Mouse (Mus musculus) thymus, postnatal 0 days (tissue): ENCODE measurements around the gene Ccdc47. TPM values are rescaled to one million over a fixed set of nuclear protein-coding genes. Genes with fewer than 3 reads are reported as not detected.
"Not testable (repeated sequence)": the region's sequence is repeated elsewhere in the genome, so short reads cannot be mapped to it uniquely, and the experiment has no call there.

Experiments used
- DNase-seq: peaks from one replicate; pipeline ENCODE4 v3.0.0-alpha.2; 2015; ENCODE audit warnings: low spot score
- polyA plus RNA-seq: library from polyadenylated mRNA; unstranded; fragments of >200 nt; fragmentation: Nextera tagmentation; extraction: Ambion mirVana; gene quantifications from 2 replicates; pipeline ENCODE4 v1.2.1, GENCODE M21; 2015

The Ccdc47 gene
- polyA plus RNA-seq, 1 experiment from 2014 or later: 63.1 TPM

DNA sequence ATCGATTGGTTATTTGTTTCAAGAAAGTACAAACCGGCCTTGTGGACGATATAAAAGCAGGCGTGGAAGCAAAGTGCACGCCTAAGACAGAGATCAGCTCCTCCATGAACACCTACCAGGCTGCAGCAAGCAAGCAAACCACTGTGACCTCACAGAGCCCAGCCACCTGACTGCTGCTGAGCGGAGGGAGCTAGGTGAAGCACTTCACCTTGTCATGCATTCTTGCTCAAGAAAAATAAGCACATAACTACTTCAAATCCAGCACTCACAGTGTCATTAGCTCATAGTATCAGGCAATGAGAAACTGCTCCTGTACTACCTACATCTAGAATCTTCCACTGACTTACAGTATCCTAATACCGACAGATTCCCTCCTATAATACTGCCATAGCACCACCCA, 16.1 kb downstream of the Ccdc47 start:
- not testable (repeated sequence) for DNase-seq

GRCm38 (mm10) chr11:106198277-106198676, 17.9 kb downstream of the Ccdc47 start:
- DNase-seq: no peak

- no peak for DNase-seq
Observed at GRCm38 (mm10) chr11:106195341-106195740, 20.8 kb downstream of the Ccdc47 start.

GRCm38 (mm10) chr11:106194891-106195290, 21.3 kb downstream of the Ccdc47 start:
- no peak for DNase-seq

GRCm38 (mm10) chr11:106194155-106194541, 22.0 kb downstream of the Ccdc47 start:
- DNase-seq: no peak

GRCm38 (mm10) chr11:106193371-106194154, 22.6 kb downstream of the Ccdc47 start:
- DNase-seq: peak; percentile 99

GRCm38 (mm10) chr11:106192657-106193370, 23.3 kb downstream of the Ccdc47 start:
- no peak for DNase-seq

GRCm38 (mm10) chr11:106192241-106192640, 23.9 kb downstream of the Ccdc47 start:
- no peak for DNase-seq

- DNase-seq: no peak
Observed at GRCm38 (mm10) chr11:106191716-106192115, 24.4 kb downstream of the Ccdc47 start.

DNA sequence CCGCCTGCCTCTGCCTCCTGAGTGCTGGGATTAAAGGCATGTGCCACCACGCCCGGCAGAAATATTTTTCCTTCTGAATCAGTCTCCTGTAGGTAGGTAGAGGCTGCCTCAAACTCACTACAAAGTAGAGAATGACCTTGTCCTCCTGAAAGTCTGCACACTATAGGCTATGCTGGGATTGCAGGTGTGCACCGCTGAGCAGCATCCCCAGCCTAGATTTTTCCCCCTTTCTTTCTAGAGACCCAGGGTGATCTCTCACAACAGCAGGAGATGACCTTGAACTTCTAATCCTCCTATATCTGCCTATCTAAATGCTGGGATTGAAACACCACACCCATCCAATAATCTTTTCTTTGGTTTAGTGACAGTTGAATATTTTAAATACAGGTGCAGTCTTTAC, 28.8 kb downstream of the Ccdc47 start:
- DNase-seq: no peak

DNA sequence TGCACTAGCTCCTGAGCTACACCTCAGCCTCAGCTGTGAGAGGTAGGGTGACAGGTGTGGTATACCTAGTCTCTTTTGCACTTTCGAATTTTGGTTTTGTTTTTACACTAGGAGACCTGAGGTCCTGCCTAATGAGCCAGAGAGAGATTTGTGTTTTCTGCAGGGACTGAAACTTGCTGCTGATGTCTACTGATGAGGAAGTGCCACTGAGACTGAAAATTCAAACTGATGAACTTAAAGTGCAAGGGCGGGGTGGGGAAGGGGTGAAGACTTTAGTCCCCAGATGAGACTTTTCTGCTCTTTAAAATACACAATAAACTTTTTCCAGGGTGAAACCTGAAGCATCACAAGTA, 35.7 kb downstream of the Ccdc47 start:
- DNase-seq: no peak

DNA sequence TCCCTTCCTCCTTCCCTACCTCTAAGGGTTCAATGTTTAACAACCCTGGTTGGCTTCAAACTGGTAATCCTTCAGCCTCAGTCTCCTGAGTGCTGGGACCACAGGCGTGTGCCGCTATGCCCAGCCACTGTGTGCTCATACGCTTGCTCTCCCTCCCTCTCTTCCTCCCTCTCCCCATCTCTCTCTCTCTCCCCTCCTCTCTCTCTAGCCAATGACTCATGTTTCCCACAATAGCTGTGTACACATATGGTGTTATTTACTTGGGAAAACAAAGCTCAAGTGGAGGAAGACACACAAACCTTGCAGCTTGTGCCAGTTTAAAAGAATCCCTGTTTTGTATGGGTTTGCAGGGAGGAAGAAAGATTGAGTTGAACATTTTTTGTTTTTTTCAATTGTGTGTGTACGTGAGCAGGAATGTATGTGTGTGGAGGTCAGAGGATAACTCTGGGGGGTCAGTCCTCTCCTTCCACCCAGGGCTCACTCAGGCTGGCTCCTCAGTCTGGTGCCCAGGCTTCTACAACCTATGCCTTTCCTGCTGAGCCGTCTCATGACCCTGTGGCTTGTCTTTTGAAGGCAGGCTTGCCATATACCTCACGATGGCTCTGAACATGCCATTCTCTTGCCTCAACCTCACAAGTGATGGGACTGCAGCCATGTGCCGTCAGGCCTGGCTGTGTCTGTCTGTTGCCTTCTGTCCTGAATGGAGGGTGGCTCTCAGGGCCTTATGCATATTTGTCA, 36.3 kb downstream of the Ccdc47 start:
- no peak for DNase-seq

GRCm38 (mm10) chr11:106178036-106178782, 37.9 kb downstream of the Ccdc47 start:
- no peak for DNase-seq

DNA sequence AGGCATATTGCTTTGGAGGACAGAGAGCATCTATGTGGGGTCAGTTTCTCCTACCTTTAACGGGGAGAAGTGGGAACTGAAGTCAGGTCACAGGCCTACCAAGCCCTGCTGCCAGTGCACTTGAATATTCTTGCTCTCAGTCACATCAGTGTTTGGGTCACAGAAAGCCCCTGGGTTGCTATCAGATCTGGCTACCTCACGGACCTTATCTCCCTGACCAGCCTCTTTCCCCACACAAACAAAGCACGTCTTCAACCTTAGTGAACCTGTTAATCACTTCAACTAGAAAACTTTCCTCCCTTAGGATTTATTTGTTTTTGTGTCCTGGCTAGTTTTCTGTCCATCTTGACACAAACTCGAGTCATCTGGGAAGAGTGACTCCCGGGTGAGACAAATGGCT, 39.8 kb downstream of the Ccdc47 start:
- no peak for DNase-seq

DNA sequence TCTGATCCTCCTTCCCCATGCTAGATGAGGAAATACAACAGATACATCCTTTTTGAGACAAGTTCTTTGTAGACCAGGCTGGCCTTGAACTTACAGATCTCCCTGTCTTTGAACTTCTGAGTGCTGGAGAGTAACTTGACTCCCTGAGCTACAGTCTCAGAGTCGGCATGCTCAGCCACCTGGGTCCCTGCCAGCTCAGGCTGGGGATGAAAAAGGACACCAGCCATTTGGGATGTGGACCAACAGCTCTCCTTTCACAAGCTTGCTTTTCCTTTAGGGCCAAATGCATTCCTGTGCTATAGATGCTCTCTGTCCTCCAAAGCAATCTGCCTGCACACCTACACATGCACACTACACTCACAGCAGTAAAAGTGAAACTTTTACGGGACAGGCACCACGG, 41.1 kb downstream of the Ccdc47 start:
- DNase-seq: no peak

DNA sequence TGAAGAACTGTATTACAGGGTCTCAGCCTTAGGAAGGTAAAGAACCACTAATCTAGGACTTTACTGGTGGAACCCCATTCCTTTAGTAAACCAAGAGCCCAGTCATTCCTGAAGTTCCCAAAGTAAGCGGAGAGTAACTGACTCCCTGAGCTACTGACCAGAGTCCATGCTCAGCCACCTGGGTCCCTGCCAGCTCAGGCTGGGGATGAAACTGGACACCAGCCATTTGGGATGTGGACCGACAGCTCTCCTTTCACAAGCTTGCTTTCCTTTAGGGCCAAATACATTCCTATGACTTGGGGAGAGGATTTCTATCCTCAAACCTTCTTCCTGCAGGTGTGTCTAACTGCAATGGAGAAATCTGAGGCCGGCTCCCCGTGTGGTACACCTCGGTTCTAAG, 41.8 kb downstream of the Ccdc47 start:
- DNase-seq: no peak

DNA sequence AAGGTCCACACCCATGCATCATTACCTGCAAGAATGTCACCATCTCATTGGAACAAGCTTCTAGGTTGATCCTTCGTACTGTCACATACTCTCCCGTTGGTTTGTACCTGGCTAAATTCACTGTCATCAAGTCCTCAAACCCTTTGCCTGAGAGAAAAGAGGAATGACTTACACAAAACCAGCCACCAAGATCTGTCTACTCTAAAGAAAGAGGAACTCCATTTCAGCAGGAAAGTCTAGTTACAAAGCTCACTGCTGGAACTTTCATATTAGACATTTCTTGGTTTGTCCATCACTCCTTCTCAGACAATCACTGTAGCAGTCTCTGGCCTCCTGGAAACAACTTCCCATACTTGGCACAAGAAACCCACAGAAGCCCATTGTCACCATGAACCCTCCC, 42.9 kb downstream of the Ccdc47 start:
- DNase-seq: no peak

DNA sequence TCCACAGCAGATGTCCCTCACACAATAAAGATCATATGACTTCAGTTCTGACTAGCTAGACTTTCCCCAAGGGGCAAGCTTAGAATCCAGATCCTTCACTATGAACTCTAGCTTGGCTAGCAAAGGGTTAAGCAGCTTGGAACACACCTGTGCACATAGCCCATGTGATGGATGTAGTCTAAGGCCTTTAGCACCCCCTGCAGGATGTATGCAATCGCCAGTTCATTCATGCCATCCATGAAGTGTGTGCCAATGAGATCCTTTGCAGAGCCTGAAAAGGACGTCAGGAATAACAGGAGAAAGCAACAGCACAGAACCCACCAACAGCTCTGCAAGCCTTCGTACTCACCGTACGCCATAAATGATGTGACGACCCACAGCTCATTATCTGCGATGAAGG, 45.3 kb downstream of the Ccdc47 start:
- DNase-seq: peak; percentile 85

GRCm38 (mm10) chr11:106167435-106167834, 48.7 kb downstream of the Ccdc47 start:
- peak; percentile 70 for DNase-seq

DNA sequence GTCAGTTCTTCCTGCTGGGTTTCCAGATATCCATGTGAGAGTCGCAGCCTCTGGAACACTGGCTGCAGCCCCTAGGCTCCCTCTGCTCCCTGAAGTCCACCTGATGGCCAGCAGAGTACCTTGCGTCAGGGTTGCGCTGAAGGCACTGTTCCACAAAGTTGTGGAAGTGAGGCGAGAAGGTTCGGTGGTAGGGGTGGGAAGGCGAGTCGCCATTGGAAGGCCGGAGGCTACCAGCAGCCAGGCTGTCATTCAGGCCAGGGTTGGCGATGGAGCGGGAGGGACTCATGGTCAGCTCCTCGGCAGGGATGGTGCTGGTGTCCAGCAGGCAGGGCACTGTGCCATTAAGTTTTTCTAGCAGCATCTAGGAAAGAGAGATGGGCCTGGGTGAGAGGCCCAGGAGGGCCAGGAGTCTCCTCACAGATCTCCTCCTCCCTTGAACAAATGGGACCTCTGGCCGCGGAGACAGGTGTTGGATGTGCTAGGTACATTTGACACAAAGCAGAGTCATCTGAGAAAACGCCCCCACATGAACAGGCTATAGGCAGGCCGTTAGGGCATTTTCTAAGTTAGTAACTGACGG, 51.5 kb downstream of the Ccdc47 start:
- no peak for DNase-seq

- no peak for DNase-seq
Observed at GRCm38 (mm10) chr11:106163546-106163945, 52.6 kb downstream of the Ccdc47 start.
